Mouse (Mus musculus) gastrocnemius, postnatal 25 days (tissue): ENCODE data around the gene Bmp15. TPM values are rescaled to one million over a fixed set of nuclear protein-coding genes. Genes with fewer than 3 reads are reported as not detected.

Source experiments
- DNase-seq: peaks from one replicate; pipeline ENCODE4 v3.0.0; 2022
- long read RNA-seq, 2 experiments: library from polyadenylated mRNA; stranded (forward); transcript quantifications; one replicate each; pipeline ENCODE4 v2.0.0; 2021
- total RNA-seq, 2 experiments: library from RNA; stranded (reverse); gene quantifications; 1 replicate in 1 of 2; 2 replicates in 1 of 2; pipeline ENCODE4 v1.2.3; 2021

Gene Bmp15
- not detected for total RNA-seq
- long read RNA-seq, experiment 1 = 0 reads
- long read RNA-seq, experiment 2 = 0 reads

GRCm38 (mm10) chrX:6320621-6321020, at the start of gene Bmp15:
Gene Bmp15, minus strand, starts transcription at chrX:6320721.
- no peak for DNase-seq

- no peak for DNase-seq
Observed at GRCm38 (mm10) chrX:6368822-6369221, 48.3 kb upstream of the Bmp15 start.

- no peak for DNase-seq
Observed at GRCm38 (mm10) chrX:6357503-6358114, 37.1 kb upstream of the Bmp15 start.

- DNase-seq = no peak
Observed at GRCm38 (mm10) chrX:6356876-6357275, 36.4 kb upstream of the Bmp15 start.

- no peak for DNase-seq
Observed at GRCm38 (mm10) chrX:6345273-6345959, 24.9 kb upstream of the Bmp15 start.

GRCm38 (mm10) chrX:6324056-6324455, 3.5 kb upstream of the Bmp15 start:
- no peak for DNase-seq

- DNase-seq = no peak
Observed at GRCm38 (mm10) chrX:6317747-6318146, 2.8 kb downstream of the Bmp15 start.

Other genes starting within 250 kb of the Bmp15 start
- not detected for gene AU022751, start 237.3 kb downstream of the Bmp15 start, total RNA-seq
- under 1 TPM; 0.48 to 0.95 TPM for gene Nudt10, start 147.7 kb downstream of the Bmp15 start, total RNA-seq
- 1 to 10 TPM; 4.6 to 5.3 TPM for gene Shroom4, start 79.1 kb upstream of the Bmp15 start, total RNA-seq